Mouse (Mus musculus) forebrain, embryonic 14.5 days (tissue): ENCODE measurements around the gene Tspan11. TPM values are rescaled to one million over a fixed set of nuclear protein-coding genes. Genes with fewer than 3 reads are reported as not detected.

Experiments
- ATAC-seq: fragments of 200-750 bp; cut with Nextera tagmentation; 2 replicates; pipeline ENCODE4 v1.8.0; 2017; ENCODE audit warnings: mild to moderate bottlenecking, moderate library complexity
- DNase-seq: peaks from one replicate; pipeline ENCODE4 v3.0.0-alpha.2; 2015; ENCODE audit warnings: low spot score
- H3K27ac ChIP-seq: fragments of 300-500 bp; sonication (generic); 2 replicates; pipeline ENCODE4 v1.5.1; 2014; ENCODE audit warnings: low read depth, mild to moderate bottlenecking, control low read depth, low read length, moderate library complexity
- H3K27me3 ChIP-seq: fragments of 300-500 bp; sonication (generic); replicated peaks from 2 replicates; pipeline ENCODE4 v1.6.1; 2014; ENCODE audit warnings: low read length, control low read depth, mixed read lengths; ENCODE audit not compliant: control insufficient read depth, insufficient read depth
- H3K36me3 ChIP-seq: fragments of 300-500 bp; sonication (generic); 2 replicates; pipeline ENCODE4 v1.6.1; 2014; ENCODE audit warnings: low read length, control low read depth; ENCODE audit not compliant: control insufficient read depth, insufficient read depth
- H3K4me1 ChIP-seq: fragments of 300-500 bp; sonication (generic); 2 replicates; pipeline ENCODE4 v1.6.1; 2014; ENCODE audit warnings: antibody characterized with exemption, low read length, control low read depth; ENCODE audit not compliant: control insufficient read depth, insufficient read depth
- H3K4me2 ChIP-seq: fragments of 300-500 bp; sonication (generic); 2 replicates; pipeline ENCODE4 v1.6.1; 2014; ENCODE audit warnings: mild to moderate bottlenecking, control low read depth, low read length
- H3K4me3 ChIP-seq: fragments of 300-500 bp; sonication (generic); 2 replicates; pipeline ENCODE4 v1.5.1; 2014; ENCODE audit warnings: low read depth, low read length, control low read depth
- H3K9ac ChIP-seq: fragments of 300-500 bp; sonication (generic); 2 replicates; pipeline ENCODE4 v1.6.1; 2014; ENCODE audit warnings: mild to moderate bottlenecking, low read length, control low read depth, moderate library complexity
- H3K9me3 ChIP-seq: fragments of 300-500 bp; sonication (generic); replicated peaks from 2 replicates; pipeline ENCODE4 v1.6.1; 2016; ENCODE audit warnings: low read length, control low read depth, mixed read lengths; ENCODE audit not compliant: control insufficient read depth
- WGBS: fragments of 180-500 bp; shearing (Covaris S2); extraction: QIAGEN DNeasy Blood & Tissue Kit; methylation state at CpG from one replicate; pipeline ENCODE4 v1.1.7; 2014; 5-methylcytosine and 5-hydroxymethylcytosine counted together
- polyA plus RNA-seq: library from polyadenylated mRNA; unstranded; fragments of >200 nt; fragmentation: Nextera tagmentation; extraction: Ambion mirVana; gene quantifications from 2 replicates; pipeline ENCODE4 v1.2.1, GENCODE M21; 2014

Gene Tspan11
- polyA plus RNA-seq, 1 experiment from 2014 or later: 10.5 TPM

- Histone ChIP-seq H3K9me3 (no peaks in the 10 kb centered on the region), H3K36me3 (0 out of 2 replicates have a peak, but pooled peaks cover 12% of the 10 kb centered on the region), H3K4me1 (no peaks in the 10 kb centered on the region), H3K27me3 (no peaks in the 10 kb centered on the region), H3K9ac (no peak overlapping the region), H3K4me2 (no peak overlapping the region), H3K27ac (no peak overlapping the region), H3K4me3 (no peak overlapping the region)
- ATAC-seq (no peak), DNase-seq (no peak)
- 96% methylated on average over 3 of the region's 3 CpGs for WGBS
Measured at GRCm38 (mm10) chr6:127912938-127913337, 25.5 kb downstream of the Tspan11 start.

- H3K9me3 ChIP-seq: no peaks in the 10 kb centered on the region
- H3K4me2 ChIP-seq: no peak overlapping the region
- H3K27ac ChIP-seq: no peak overlapping the region
- H3K4me3 ChIP-seq: no peak overlapping the region
- ATAC-seq (peak; percentile 35; the same call in 1 of the 2 replicates), DNase-seq (peak; percentile 45)
- H3K27me3 ChIP-seq: no peaks in the 10 kb centered on the region
- H3K36me3 ChIP-seq: 0 out of 2 replicates have a peak, but pooled peaks cover 12% of the 10 kb centered on the region
- peaks cover 3% of the 10 kb centered on the region; the same call in 1 of the 2 replicates for H3K4me1 ChIP-seq
- 64% methylated on average over 3 of the region's 3 CpGs for WGBS
- H3K9ac ChIP-seq: no peak overlapping the region
Measured at GRCm38 (mm10) chr6:127916993-127917392, 29.6 kb downstream of the Tspan11 start.

- DNase-seq: no peak
- H3K9ac ChIP-seq: no peak overlapping the region
- no peak for ATAC-seq
Measured at GRCm38 (mm10) chr6:127917712-127918111, 30.3 kb downstream of the Tspan11 start.

GRCm38 (mm10) chr6:127919491-127919890 lies 32.1 kb downstream of the Tspan11 start:
- WGBS: 85% methylated on average over 6 of the region's 6 CpGs
- Histone ChIP-seq H3K4me1 (peaks cover 3% of the 10 kb centered on the region; the same call in 1 of the 2 replicates), H3K4me2 (no peak overlapping the region), H3K4me3 (no peak overlapping the region), H3K27me3 (no peaks in the 10 kb centered on the region), H3K9me3 (no peaks in the 10 kb centered on the region), H3K9ac (no peak overlapping the region), H3K36me3 (0 out of 2 replicates have a peak, but pooled peaks cover 7% of the 10 kb centered on the region), H3K27ac (no peak overlapping the region)
- DNase-seq (no peak), ATAC-seq (no peak)

More at GRCm38 (mm10) chr6:127917712-127918111, 30.3 kb downstream of the Tspan11 start:
- H3K27ac ChIP-seq: no peak overlapping the region
- H3K4me3 ChIP-seq: no peak overlapping the region
- peaks cover 3% of the 10 kb centered on the region; the same call in 1 of the 2 replicates for H3K4me1 ChIP-seq
- H3K9me3 ChIP-seq: no peaks in the 10 kb centered on the region
- H3K27me3 ChIP-seq: no peaks in the 10 kb centered on the region
- H3K36me3 ChIP-seq: 0 out of 2 replicates have a peak, but pooled peaks cover 12% of the 10 kb centered on the region
- H3K4me2 ChIP-seq: no peak overlapping the region
- 89% methylated on average over 4 of the region's 4 CpGs for WGBS

- DNase-seq: peak; percentile 89
- Histone ChIP-seq H3K36me3 (0 out of 2 replicates have a peak, but pooled peaks cover 5% of the 10 kb centered on the region), H3K27ac (no peak overlapping the region), H3K4me3 (no peak overlapping the region), H3K4me1 (peaks cover 3% of the 10 kb centered on the region; the same call in 1 of the 2 replicates), H3K4me2 (no peak overlapping the region), H3K27me3 (no peaks in the 10 kb centered on the region), H3K9me3 (no peaks in the 10 kb centered on the region), H3K9ac (no peak overlapping the region)
- peak; percentile 27; the same call in 1 of the 2 replicates for ATAC-seq
- 6% methylated on average over 8 of the region's 8 CpGs for WGBS
Measured at GRCm38 (mm10) chr6:127920652-127921051, 33.3 kb downstream of the Tspan11 start.

- WGBS: 48% methylated on average over 9 of the region's 9 CpGs
- ATAC-seq (no peak), DNase-seq (no peak)
- no peaks in the 10 kb centered on the region for H3K36me3 ChIP-seq
- H3K4me2 ChIP-seq: no peak overlapping the region
- H3K27me3 ChIP-seq: no peaks in the 10 kb centered on the region
- H3K4me1 ChIP-seq: peaks cover 7% of the 10 kb centered on the region; the same call in 1 of the 2 replicates
- H3K9me3 ChIP-seq: no peaks in the 10 kb centered on the region
- H3K27ac ChIP-seq: no peak overlapping the region
- no peak overlapping the region for H3K4me3 ChIP-seq
- no peak overlapping the region for H3K9ac ChIP-seq
Measured at GRCm38 (mm10) chr6:127921996-127922395, 34.6 kb downstream of the Tspan11 start.

- no peak overlapping the region for H3K27ac ChIP-seq
- no peaks in the 10 kb centered on the region for H3K9me3 ChIP-seq
- H3K36me3 ChIP-seq: no peaks in the 10 kb centered on the region
- peaks cover 7% of the 10 kb centered on the region; the same call in 1 of the 2 replicates for H3K4me1 ChIP-seq
- DNase-seq (peak; percentile 12), ATAC-seq (no peak)
- no peaks in the 10 kb centered on the region for H3K27me3 ChIP-seq
- no peak overlapping the region for H3K9ac ChIP-seq
- H3K4me2 ChIP-seq: no peak overlapping the region
- WGBS: 78% methylated on average over 9 of the region's 9 CpGs
- no peak overlapping the region for H3K4me3 ChIP-seq
Measured at GRCm38 (mm10) chr6:127923296-127923695, 35.9 kb downstream of the Tspan11 start.

- Histone ChIP-seq H3K4me3 (no peak overlapping the region), H3K36me3 (no peaks in the 10 kb centered on the region), H3K9ac (no peak overlapping the region), H3K4me2 (no peak overlapping the region), H3K27ac (no peak overlapping the region), H3K9me3 (no peaks in the 10 kb centered on the region), H3K27me3 (no peaks in the 10 kb centered on the region), H3K4me1 (peaks cover 7% of the 10 kb centered on the region; the same call in 1 of the 2 replicates)
- 63% methylated on average over 6 of the region's 6 CpGs for WGBS
- DNase-seq: no peak
- no peak for ATAC-seq
Measured at GRCm38 (mm10) chr6:127924750-127925149, 37.4 kb downstream of the Tspan11 start.

- ATAC-seq (peak; percentile 89), DNase-seq (peak; percentile 70)
- H3K27ac ChIP-seq: 0 out of 2 replicates have a peak overlapping the region, but pooled peaks have one; percentile 21
Measured at GRCm38 (mm10) chr6:127925915-127926314, 38.5 kb downstream of the Tspan11 start.

More at GRCm38 (mm10) chr6:127925915-127926314, 38.5 kb downstream of the Tspan11 start:
- Histone ChIP-seq H3K9me3 (no peaks in the 10 kb centered on the region), H3K4me1 (0 out of 2 replicates have a peak, but pooled peaks cover 4% of the 10 kb centered on the region), H3K4me3 (no peak overlapping the region), H3K27me3 (no peaks in the 10 kb centered on the region), H3K9ac (no peak overlapping the region), H3K4me2 (no peak overlapping the region), H3K36me3 (no peaks in the 10 kb centered on the region)
- 55% methylated on average over 9 of the region's 9 CpGs for WGBS
